Mouse (Mus musculus) bone marrow macrophage, adult 2 months (primary cell): ENCODE measurements around the gene Prdm1. TPM values are rescaled to one million over a fixed set of nuclear protein-coding genes. Genes with fewer than 3 reads are reported as not detected.

Source experiments
- H3K27ac ChIP-seq: 2 replicates; pipeline ENCODE4 v1.5.1; 2012; ENCODE audit warnings: low read depth, low read length; ENCODE audit not compliant: insufficient read depth
- H3K4me1 ChIP-seq: 2 replicates; pipeline ENCODE4 v1.6.1; 2012; ENCODE audit warnings: low read length; ENCODE audit not compliant: control insufficient read depth, insufficient read depth
- H3K4me3 ChIP-seq: 2 replicates; pipeline ENCODE4 v1.5.1; 2012; ENCODE audit warnings: mild to moderate bottlenecking, low read length, moderate library complexity; ENCODE audit not compliant: insufficient read depth
- CTCF ChIP-seq: IDR thresholded peaks from 2 replicates; pipeline ENCODE4 v1.5.1; 2012; ENCODE audit warnings: low read depth, mild to moderate bottlenecking, low read length, moderate library complexity
- POLR2A ChIP-seq: IDR thresholded peaks from 2 replicates; pipeline ENCODE4 v1.6.1; 2012; ENCODE audit warnings: mild to moderate bottlenecking, low read depth, low read length, borderline replicate concordance
- polyA plus RNA-seq: library from polyadenylated mRNA; stranded (reverse); fragments of >200 nt; gene quantifications from 2 replicates; pipeline ENCODE4 v1.2.4, GENCODE M21; 2012; ENCODE audit not compliant: missing spikeins, insufficient read depth, insufficient read length

The Prdm1 gene
- polyA plus RNA-seq, 1 experiment: 15.8 TPM

DNA sequence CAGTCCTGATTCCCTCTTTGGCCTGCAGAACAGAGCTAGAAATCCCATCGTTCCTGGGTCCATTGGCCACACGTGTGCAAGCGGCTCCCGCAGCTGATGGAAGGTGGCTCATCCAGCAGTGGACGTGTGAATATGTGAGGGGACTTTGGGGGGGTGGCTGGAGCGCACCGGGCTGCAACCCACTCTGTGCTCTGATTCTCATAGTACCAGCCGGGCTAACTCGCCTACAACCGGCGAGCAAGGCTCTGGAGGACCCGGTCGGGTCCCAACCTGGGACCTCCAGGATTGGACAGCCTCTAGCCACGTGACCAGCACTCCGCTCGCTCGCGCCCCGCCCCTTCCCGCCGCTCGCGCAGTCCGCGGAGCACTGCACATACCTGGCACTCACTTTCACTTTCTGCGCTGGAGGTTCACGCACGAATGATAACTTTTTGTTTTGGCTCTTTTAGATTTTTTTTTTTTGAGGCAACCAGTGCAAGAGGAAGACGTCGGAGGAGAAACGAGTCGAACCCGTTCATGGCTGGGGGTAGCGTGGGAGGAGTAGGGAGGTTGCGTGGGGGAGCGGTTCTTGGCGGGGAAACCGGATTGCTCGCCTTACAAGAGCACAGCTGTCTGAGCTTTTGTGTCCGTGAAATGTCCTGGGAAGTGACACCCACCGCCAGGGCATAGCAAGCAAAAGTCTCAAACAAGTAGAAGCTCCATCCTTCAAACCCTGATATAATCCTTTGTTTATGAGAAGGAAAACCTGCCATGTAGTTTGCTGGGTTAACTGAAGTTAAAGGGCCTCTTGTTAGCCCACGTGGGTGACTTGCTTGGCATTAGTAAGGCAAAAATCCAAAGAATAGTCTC, 1.1 kb upstream of the Prdm1 start:
- Histone ChIP-seq H3K4me3 (peak overlapping the region; percentile 74), H3K27ac (no peak overlapping the region), H3K4me1 (peaks cover 21% of the 10 kb centered on the region)
- TF ChIP-seq POLR2A (no peak), CTCF (no peak)

- Histone ChIP-seq H3K4me1 (peaks cover 18% of the 10 kb centered on the region), H3K27ac (no peak overlapping the region), H3K4me3 (peak overlapping the region; percentile 54)
- no peak for TF ChIP-seq CTCF
- TF ChIP-seq POLR2A: no peak
Measured at GRCm38 (mm10) chr10:44527651-44528050, 650 bp downstream of the Prdm1 start.

DNA sequence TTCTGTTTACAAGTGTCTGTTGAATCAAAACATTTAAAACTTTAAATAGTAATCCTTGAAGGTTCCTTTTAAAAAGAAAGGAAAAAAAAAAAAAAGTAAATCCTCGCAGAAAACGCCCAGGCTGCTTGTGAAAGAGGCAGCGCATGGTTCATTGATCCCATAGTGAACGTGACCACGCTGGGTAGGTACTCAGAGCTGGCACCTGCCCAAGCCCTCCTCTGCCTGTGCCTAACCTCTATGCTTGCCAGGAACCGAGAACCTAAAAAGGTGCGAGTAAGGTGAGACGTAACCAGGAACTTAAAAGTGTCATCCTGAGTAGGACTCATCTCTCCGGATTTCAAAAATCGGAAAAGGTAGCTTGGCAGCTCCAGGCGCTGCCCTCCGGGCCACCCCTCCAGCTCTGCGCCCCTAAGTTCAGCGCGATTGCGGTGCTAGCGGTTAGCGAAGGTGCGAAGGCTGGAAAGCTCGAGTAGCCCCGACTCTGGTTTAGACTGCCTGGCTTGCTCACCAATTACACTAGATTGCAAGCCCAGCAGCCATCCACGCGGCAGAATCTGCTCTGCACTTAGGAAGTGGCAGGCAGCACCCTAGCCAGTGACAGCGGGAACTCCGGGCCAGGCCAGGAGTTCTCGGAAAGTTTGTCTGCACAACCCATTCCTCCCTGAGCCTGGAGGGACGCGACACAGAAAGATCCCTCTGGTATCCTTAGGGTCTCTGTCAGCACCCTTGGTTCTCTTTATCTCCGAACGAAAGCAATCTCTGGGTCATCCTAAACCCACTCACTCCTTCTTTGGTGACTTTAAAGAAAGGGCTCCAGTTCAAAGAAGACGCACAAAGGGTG, 1.3 kb downstream of the Prdm1 start:
- H3K4me1 ChIP-seq: peaks cover 18% of the 10 kb centered on the region
- peak overlapping the region; percentile 54 for H3K4me3 ChIP-seq
- no peak overlapping the region for H3K27ac ChIP-seq
- TF ChIP-seq CTCF (no peak), POLR2A (no peak)

GRCm38 (mm10) chr10:44520189-44520588, 8.1 kb downstream of the Prdm1 start:
- no peak overlapping the region for H3K4me3 ChIP-seq
- TF ChIP-seq POLR2A (no peak), CTCF (no peak)
- no peaks in the 10 kb centered on the region for H3K4me1 ChIP-seq
- no peak overlapping the region for H3K27ac ChIP-seq

GRCm38 (mm10) chr10:44518631-44519030, 9.7 kb downstream of the Prdm1 start:
- Histone ChIP-seq H3K4me3 (no peak overlapping the region), H3K4me1 (no peaks in the 10 kb centered on the region), H3K27ac (no peak overlapping the region)
- TF ChIP-seq POLR2A (no peak), CTCF (no peak)

GRCm38 (mm10) chr10:44513108-44513507, 15.2 kb downstream of the Prdm1 start:
- Histone ChIP-seq H3K4me1 (peaks cover 4% of the 10 kb centered on the region), H3K27ac (no peak overlapping the region), H3K4me3 (no peak overlapping the region)
- TF ChIP-seq POLR2A (no peak), CTCF (no peak)

GRCm38 (mm10) chr10:44511029-44511428, 17.3 kb downstream of the Prdm1 start:
- peaks cover 4% of the 10 kb centered on the region for H3K4me1 ChIP-seq
- H3K27ac ChIP-seq: no peak overlapping the region
- TF ChIP-seq POLR2A (no peak), CTCF (no peak)
- H3K4me3 ChIP-seq: no peak overlapping the region

DNA sequence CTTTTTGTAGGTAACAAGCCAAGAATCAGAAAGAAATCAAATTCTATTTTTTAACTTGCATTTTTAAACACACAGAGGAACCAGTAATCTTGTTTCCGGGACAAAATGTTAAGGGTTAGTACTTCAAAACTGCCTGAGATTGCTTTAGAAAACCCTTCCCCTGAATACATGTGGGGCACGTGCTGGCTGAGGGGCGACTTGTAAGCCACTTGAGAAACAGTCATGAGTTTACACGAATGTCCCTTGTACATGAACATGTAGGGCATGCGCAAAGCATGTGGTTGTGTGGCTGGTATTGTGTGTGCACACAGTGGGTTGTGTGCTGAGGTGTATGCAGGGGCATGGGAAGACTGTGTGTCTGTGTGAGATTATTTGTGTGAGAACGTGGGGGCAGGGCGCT, 19.7 kb downstream of the Prdm1 start:
- TF ChIP-seq CTCF (no peak), POLR2A (no peak)
- Histone ChIP-seq H3K27ac (no peak overlapping the region), H3K4me1 (peaks cover 4% of the 10 kb centered on the region), H3K4me3 (no peak overlapping the region)

DNA sequence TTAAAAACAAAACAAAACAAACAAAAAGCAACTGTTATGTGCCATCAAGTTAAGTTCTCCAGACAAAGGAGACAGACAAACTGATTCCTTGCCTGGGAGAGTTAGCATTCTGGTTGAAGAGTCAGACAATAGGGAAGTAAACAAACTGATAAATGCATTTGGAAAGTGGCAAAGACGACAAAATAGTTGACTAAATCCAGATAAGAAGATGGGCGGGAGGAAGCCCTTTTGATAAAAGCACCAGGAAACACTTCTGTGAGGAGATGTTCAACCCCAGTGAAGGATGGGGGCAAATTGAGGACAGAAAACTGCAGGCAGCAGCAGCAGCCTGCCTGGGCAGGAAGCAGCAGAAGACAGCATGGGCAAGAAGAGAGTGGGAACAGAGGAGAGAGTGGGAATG, 20.3 kb downstream of the Prdm1 start:
- Histone ChIP-seq H3K27ac (no peak overlapping the region), H3K4me1 (peaks cover 4% of the 10 kb centered on the region), H3K4me3 (no peak overlapping the region)
- no peak for TF ChIP-seq POLR2A
- no peak for TF ChIP-seq CTCF

GRCm38 (mm10) chr10:44502891-44503290, 25.4 kb downstream of the Prdm1 start:
- Histone ChIP-seq H3K4me3 (no peak overlapping the region), H3K27ac (no peak overlapping the region), H3K4me1 (peaks cover 5% of the 10 kb centered on the region)
- TF ChIP-seq CTCF (no peak), POLR2A (no peak)
